Comparison of ENCODE assay signal across 12 mouse cellular contexts in genomic region chr11:101867513-101868052, GRCm38 (mm10). TPM values are rescaled to one million over a fixed set of nuclear protein-coding genes. Genes with fewer than 3 reads are reported as not detected.
DNase-seq lines count a peak whose midpoint lies in the region; ATAC-seq lines count a peak whose summit lies in the region.
"Had no signal": no experiment of that assay in that cellular context is flagged by ENCODE, and none has a peak within 500 bp of the region (broad histone marks: within the 10 kb centered on the region; RNA-seq: fewer than 3 reads in every experiment).

No protein-coding gene starts in this region.

- no peaks in the 10 kb centered on the region for H3K9me3 ChIP-seq in lung, embryonic 15.5 days
- no peaks in the 10 kb centered on the region for H3K9me3 ChIP-seq in heart, embryonic 16.5 days (replicated peaks; ENCODE audit: control insufficient read depth, low read length)
- H3K9me3 ChIP-seq in stomach, embryonic 14.5 days (ENCODE audit: control insufficient read depth, low read depth, low read length) = no peaks in the 10 kb centered on the region
- H3K9me3 ChIP-seq: forebrain, embryonic 15.5 days; G1E had no signal

- no peaks in the 10 kb centered on the region for H3K27me3 ChIP-seq in lung, embryonic 15.5 days
- H3K27me3 ChIP-seq in heart, embryonic 16.5 days (ENCODE audit: control insufficient read depth, insufficient read depth, low read length) = no peaks in the 10 kb centered on the region
- H3K27me3 ChIP-seq in stomach, embryonic 14.5 days (ENCODE audit: control insufficient read depth, insufficient read depth, low read length) = no peaks in the 10 kb centered on the region
- H3K27me3 ChIP-seq: forebrain, embryonic 15.5 days had no signal

- no peak overlapping the region for H3K4me2 ChIP-seq in lung, embryonic 15.5 days
- H3K4me2 ChIP-seq in heart, embryonic 16.5 days (ENCODE audit: low read depth, low read length) = no peak overlapping the region
- no peak overlapping the region for H3K4me2 ChIP-seq in stomach, embryonic 14.5 days (replicated peaks; ENCODE audit: low read depth, low read length)
- H3K4me2 ChIP-seq: forebrain, embryonic 15.5 days had no signal

- no peak overlapping the region for H3K4me3 ChIP-seq in lung, embryonic 15.5 days
- H3K4me3 ChIP-seq in heart, embryonic 16.5 days (ENCODE audit: low read length) = no peak overlapping the region
- no peak overlapping the region for H3K4me3 ChIP-seq in stomach, embryonic 14.5 days (ENCODE audit: low read depth, low read length)
- H3K4me3 ChIP-seq: forebrain, embryonic 15.5 days had no signal

- DNase-seq in embryo, embryonic 10 days (ENCODE audit: low spot score) = peak; percentile 64
- no peak for DNase-seq in embryo, embryonic 9.5 days (ENCODE audit: extremely low spot score)
- DNase-seq in lung, adult 18-20 months = no peak
- no peak for DNase-seq in natural killer cell, adult 2 months (ENCODE audit: low spot score in 2 of 2)
- no peak for DNase-seq in ovary, postnatal 36 days (ENCODE audit: low spot score)
- DNase-seq: kidney, adult 11 months; right cerebral cortex, adult 18-20 months had no signal

- ATAC-seq in lung, embryonic 15.5 days (ENCODE audit: borderline replicate concordance, extremely low read depth, low FRiP score, low TSS enrichment) = peak; percentile 70
- ATAC-seq in heart, embryonic 16.5 days (replicated peaks; ENCODE audit: extremely low read depth, insufficient read depth, low FRiP score) = peak; percentile 78
- peak; percentile 51; the same call in 1 of the 2 replicates for ATAC-seq in stomach, embryonic 14.5 days (ENCODE audit: insufficient number of reproducible peaks, insufficient read depth, low FRiP score, low read depth)
- ATAC-seq: forebrain, embryonic 15.5 days had no signal

- 31% methylated on average over 12 of the region's 12 CpGs for WGBS in lung, embryonic 15.5 days
- 35% methylated on average over 12 of the region's 12 CpGs for WGBS in heart, embryonic 16.5 days
- 32% methylated on average over 12 of the region's 12 CpGs for WGBS in stomach, embryonic 14.5 days

- H3K27ac ChIP-seq in lung, embryonic 15.5 days = peak overlapping the region; percentile 73
- peak overlapping the region; percentile 81 for H3K27ac ChIP-seq in heart, embryonic 16.5 days (ENCODE audit: low read length)
- peak overlapping the region; percentile 90 for H3K27ac ChIP-seq in stomach, embryonic 14.5 days (ENCODE audit: low read length)
- H3K27ac ChIP-seq: forebrain, embryonic 15.5 days had no signal

- H3K9ac ChIP-seq in lung, embryonic 15.5 days = no peak overlapping the region
- peak overlapping the region; percentile 31; the same call in 1 of the 2 replicates for H3K9ac ChIP-seq in heart, embryonic 16.5 days (ENCODE audit: low read length)
- no peak overlapping the region for H3K9ac ChIP-seq in stomach, embryonic 14.5 days (replicated peaks; ENCODE audit: low read depth, low read length)
- H3K9ac ChIP-seq: forebrain, embryonic 15.5 days had no signal

- no peaks in the 10 kb centered on the region for H3K36me3 ChIP-seq in lung, embryonic 15.5 days
- H3K36me3 ChIP-seq in heart, embryonic 16.5 days (ENCODE audit: control insufficient read depth, insufficient read depth) = no peaks in the 10 kb centered on the region
- no peaks in the 10 kb centered on the region for H3K36me3 ChIP-seq in stomach, embryonic 14.5 days (ENCODE audit: control insufficient read depth, insufficient read depth, low read length)
- H3K36me3 ChIP-seq: forebrain, embryonic 15.5 days; G1E had no signal

- peaks cover 28% of the 10 kb centered on the region for H3K4me1 ChIP-seq in lung, embryonic 15.5 days
- peaks cover 13% of the 10 kb centered on the region for H3K4me1 ChIP-seq in heart, embryonic 16.5 days (ENCODE audit: control insufficient read depth, insufficient read depth, low read length)
- H3K4me1 ChIP-seq in stomach, embryonic 14.5 days (ENCODE audit: control insufficient read depth, insufficient read depth, low read length) = peaks cover 12% of the 10 kb centered on the region

RNA-seq across cellular contexts. Expression of gene Meox1, which starts 26.6 kb away (rescaled TPM):
- polyA plus RNA-seq in lung, embryonic 15.5 days (2015; fragmentation: Nextera tagmentation; extraction: Ambion mirVana) = 10.3 and 10.4 TPM in 2 replicates
- polyA plus RNA-seq in heart, embryonic 16.5 days (2015; fragmentation: Nextera tagmentation; extraction: Ambion mirVana) = 14.9 and 15.0 TPM in 2 replicates
- 5.2 and 5.6 TPM in 2 replicates for polyA plus RNA-seq in stomach, embryonic 14.5 days (2014; fragmentation: Nextera tagmentation; extraction: Ambion mirVana)
- polyA plus RNA-seq: G1E had no signal
